10 mouse cellular contexts compared by ENCODE assay signal in the genomic region with DNA sequence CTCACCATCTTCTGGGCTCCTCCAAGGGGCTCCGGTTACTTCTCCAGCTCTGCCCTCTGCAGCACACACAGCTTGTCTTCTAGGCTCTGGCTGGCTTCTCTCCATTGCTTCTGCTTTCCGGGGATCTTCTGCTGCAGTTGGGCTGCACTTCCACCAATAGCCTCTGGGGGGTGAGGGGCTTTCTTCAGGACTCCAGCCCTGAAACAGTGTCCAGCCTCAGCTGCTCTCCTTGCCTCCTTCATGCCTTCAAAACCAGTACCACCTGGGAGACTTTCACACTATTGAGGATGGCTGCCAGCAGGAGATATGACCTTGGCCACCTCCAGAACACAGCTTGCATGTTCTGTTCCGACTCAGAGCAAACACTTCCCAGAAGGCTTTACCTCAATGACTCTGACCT.
DNase-seq lines count a peak whose midpoint lies in the region; ATAC-seq and TF ChIP-seq lines count a peak whose summit lies in the region.
"Had no signal": no experiment of that assay in that cellular context is flagged by ENCODE, and none has a peak within 500 bp of the region (broad histone marks: within the 10 kb centered on the region; RNA-seq: fewer than 3 reads in every experiment).

No protein-coding gene starts in this region.

- WGBS in liver, adult 2 months = 57% methylated on average over 3 of the region's 3 CpGs
- WGBS in liver, embryonic 11.5 days = 60% methylated on average over 3 of the region's 3 CpGs
- WGBS in neural tube, embryonic 11.5 days = 74% methylated on average over 3 of the region's 3 CpGs

- no peaks in the 10 kb centered on the region for H3K27me3 ChIP-seq in liver, adult 2 months (ENCODE audit: control insufficient read depth, insufficient read depth, low read length)
- no peaks in the 10 kb centered on the region for H3K27me3 ChIP-seq in liver, embryonic 11.5 days (replicated peaks; ENCODE audit: control insufficient read depth, insufficient read depth, low read length)
- H3K27me3 ChIP-seq in neural tube, embryonic 11.5 days (ENCODE audit: control insufficient read depth, insufficient read depth, low read length) = no peaks in the 10 kb centered on the region

- ATAC-seq in liver, embryonic 11.5 days (replicated peaks; ENCODE audit: low FRiP score) = no peak
- no peak for ATAC-seq in neural tube, embryonic 11.5 days (ENCODE audit: insufficient read depth, low FRiP score, low TSS enrichment)

- 0 out of 2 replicates have a peak, but pooled peaks cover 2% of the 10 kb centered on the region for H3K9me3 ChIP-seq in liver, embryonic 11.5 days (ENCODE audit: control insufficient read depth, low read length)
- no peaks in the 10 kb centered on the region; the same call in 1 of the 2 replicates for H3K9me3 ChIP-seq in neural tube, embryonic 11.5 days (ENCODE audit: control insufficient read depth, low read length)

- DNase-seq in cerebellum, postnatal 10 days = peak; percentile 53 to 61
- no peak for DNase-seq in cerebellum, adult 8-10 months
- DNase-seq in liver, adult 2 months (ENCODE audit: extremely low read depth, low read depth, low spot score) = no peak
- no peak for DNase-seq in liver, embryonic 11.5 days (ENCODE audit: low spot score)
- DNase-seq in c-Kit-positive CD71-negative TER-119-negative erythroid progenitor cells, embryonic 14.5 days (ENCODE audit: low read depth) = peak; percentile 10
- DNase-seq in neural tube, embryonic 11.5 days (ENCODE audit: low spot score) = peak; percentile 31
- DNase-seq in Muller cell, postnatal 12 days (ENCODE audit: inconsistent ontology term) = no peak
- DNase-seq in frontal cortex, postnatal 36 days (ENCODE audit: low spot score in 2 of 2) = no peak

- H3K4me2 ChIP-seq in liver, embryonic 11.5 days = no peak overlapping the region
- no peak overlapping the region for H3K4me2 ChIP-seq in neural tube, embryonic 11.5 days (ENCODE audit: low read depth)

- H3K79me2 ChIP-seq in liver, adult 2 months (ENCODE audit: control insufficient read depth, insufficient read depth, low read length) = no peaks in the 10 kb centered on the region

- H3K36me3 ChIP-seq in liver, adult 2 months (ENCODE audit: control insufficient read depth, insufficient read depth, low read length) = no peaks in the 10 kb centered on the region
- no peaks in the 10 kb centered on the region for H3K36me3 ChIP-seq in liver, embryonic 11.5 days (ENCODE audit: control insufficient read depth, insufficient read depth, low read length)
- H3K36me3 ChIP-seq in neural tube, embryonic 11.5 days (ENCODE audit: control insufficient read depth, insufficient read depth, low read length) = no peaks in the 10 kb centered on the region
- H3K36me3 ChIP-seq: G1E had no signal

- no peak overlapping the region for H3K4me3 ChIP-seq in liver, adult 2 months (ENCODE audit: insufficient read depth, low read depth, low read length)
- H3K4me3 ChIP-seq in liver, embryonic 11.5 days (ENCODE audit: low read depth, low read length) = no peak overlapping the region
- no peak overlapping the region for H3K4me3 ChIP-seq in neural tube, embryonic 11.5 days (ENCODE audit: low read depth, low read length)
- H3K4me3 ChIP-seq: erythroblast, embryonic 14.5 days had no signal

- TF ChIP-seq CTCF in liver, adult 2 months (IDR thresholded peaks at IDR 0.05; ENCODE audit: low read depth, low read length) = peak; percentile 34; the same call in 1 of the 2 replicates

- H3K9ac ChIP-seq in liver, adult 2 months (ENCODE audit: low read depth, low read length) = no peak overlapping the region
- no peak overlapping the region for H3K9ac ChIP-seq in liver, embryonic 11.5 days (ENCODE audit: low read depth, low read length)
- H3K9ac ChIP-seq in neural tube, embryonic 11.5 days (ENCODE audit: low read length) = no peak overlapping the region

- H3K27ac ChIP-seq in liver, adult 2 months (replicated peaks; ENCODE audit: insufficient read depth, low read depth, low read length) = no peak overlapping the region
- H3K27ac ChIP-seq in liver, embryonic 11.5 days (ENCODE audit: low read depth, low read length) = no peak overlapping the region
- no peak overlapping the region for H3K27ac ChIP-seq in neural tube, embryonic 11.5 days (ENCODE audit: low read depth, low read length)

- no peak for TF ChIP-seq POLR2A in liver, adult 2 months (IDR thresholded peaks at IDR 0.05; ENCODE audit: extremely low read depth, insufficient read depth, low read length)

- no peaks in the 10 kb centered on the region for H3K4me1 ChIP-seq in liver, adult 2 months (ENCODE audit: control insufficient read depth, insufficient read depth, low read length)
- no peaks in the 10 kb centered on the region for H3K4me1 ChIP-seq in liver, embryonic 11.5 days (replicated peaks; ENCODE audit: control insufficient read depth, insufficient read depth, low read length)
- no peaks in the 10 kb centered on the region for H3K4me1 ChIP-seq in neural tube, embryonic 11.5 days (ENCODE audit: control insufficient read depth, insufficient read depth, low read length)

Comparison
In these comparisons a context has a peak if more than half of its experiments do, and no peak if none do; other contexts are left out.
1. DNase-seq: peak in cerebellum, postnatal 10 days (2 of 2), c-Kit-positive CD71-negative TER-119-negative erythroid progenitor cells, embryonic 14.5 days (single experiment) and neural tube, embryonic 11.5 days (single experiment); none in cerebellum, adult 8-10 months (single experiment), liver, adult 2 months (single experiment), liver, embryonic 11.5 days (single experiment), Muller cell, postnatal 12 days (single experiment) and frontal cortex, postnatal 36 days (0 of 2).